Mouse (Mus musculus) embryonic fibroblast, embryonic 13.5 days (primary cell): Measurements from ENCODE around the gene Spin2d. TPM values are rescaled to one million over a fixed set of nuclear protein-coding genes. Genes with fewer than 3 reads are reported as not detected.
"Not testable (repeated sequence)": the region's sequence is repeated elsewhere in the genome, so short reads cannot be mapped to it uniquely, and the experiment has no call there.

Experiments used
- H3K27ac ChIP-seq: 2 replicates; pipeline ENCODE4 v1.5.1; 2012; ENCODE audit warnings: low read length, control low read depth, inconsistent platforms; ENCODE audit not compliant: insufficient read depth
- H3K4me1 ChIP-seq: 2 replicates; pipeline ENCODE4 v1.6.1; 2011; ENCODE audit warnings: low read length; ENCODE audit not compliant: control insufficient read depth, insufficient read depth
- H3K4me3 ChIP-seq: 2 replicates; pipeline ENCODE4 v1.5.1; 2011; ENCODE audit warnings: mild to moderate bottlenecking, control low read depth, low read length; ENCODE audit not compliant: insufficient read depth
- CTCF ChIP-seq: IDR thresholded peaks from 2 replicates; pipeline ENCODE4 v1.5.1; 2011; ENCODE audit warnings: mild to moderate bottlenecking, control low read depth, low read length, moderate library complexity, borderline replicate concordance; ENCODE audit not compliant: insufficient read depth
- POLR2A ChIP-seq: IDR thresholded peaks from 2 replicates; pipeline ENCODE4 v1.6.1; 2011; ENCODE audit warnings: low read depth, mild to moderate bottlenecking, control low read depth, low read length, moderate library complexity
- polyA plus RNA-seq: library from polyadenylated mRNA; stranded (reverse); fragments of >200 nt; gene quantifications from 2 replicates; pipeline ENCODE4 v1.2.4, GENCODE M21; 2011; ENCODE audit warnings: low read depth; ENCODE audit not compliant: missing spikeins, insufficient read length

Gene Spin2d
- not detected in 2 replicates for polyA plus RNA-seq

DNA sequence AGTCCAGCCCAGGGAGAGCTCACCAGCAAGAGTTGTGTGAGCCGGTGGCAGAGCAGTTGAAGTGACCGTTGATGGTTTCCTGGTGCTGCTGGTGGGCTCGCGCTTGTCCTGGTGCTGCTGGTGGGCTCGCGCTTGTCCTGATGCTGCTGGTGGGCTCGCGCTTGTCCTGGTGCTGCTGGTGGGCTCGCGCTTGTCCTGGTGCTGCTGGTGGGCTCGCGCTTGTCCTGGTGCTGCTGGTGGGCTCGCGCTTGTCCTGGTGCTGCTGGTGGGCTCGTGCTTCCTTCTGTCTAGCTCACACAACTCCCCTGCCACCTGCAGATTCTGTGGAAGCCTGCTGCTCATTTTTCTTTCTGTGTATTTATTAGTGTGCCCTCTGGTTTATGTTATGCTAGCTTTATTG, at the start of gene Spin2d:
Gene Spin2d (minus strand): TSS at position 101 of the 400 bp plus-strand sequence.
- not testable (repeated sequence) for H3K4me3 ChIP-seq, H3K27ac ChIP-seq, H3K4me1 ChIP-seq

DNA sequence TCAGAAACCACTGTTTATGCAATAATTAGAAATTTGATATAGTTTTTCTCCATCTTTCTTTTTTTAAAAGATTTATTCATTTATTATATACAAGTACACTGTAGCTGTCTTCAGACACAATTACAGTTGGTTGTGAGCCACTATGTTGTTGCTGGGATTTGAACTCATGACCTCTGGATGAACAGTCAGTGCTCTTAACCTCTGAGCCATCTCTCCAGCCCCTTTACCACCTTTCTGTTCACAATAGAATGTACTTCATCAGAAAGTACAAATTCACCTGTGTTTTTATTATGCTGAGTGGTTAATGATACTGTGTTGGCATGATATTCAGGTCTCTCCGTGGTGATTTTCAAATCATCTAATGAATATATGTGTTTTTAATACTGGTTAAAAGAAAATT, 48.6 kb upstream of the Spin2d start:
- TF ChIP-seq POLR2A (no peak), CTCF (no peak)
- Histone ChIP-seq H3K27ac (no peak overlapping the region), H3K4me1 (no peaks in the 10 kb centered on the region), H3K4me3 (no peak overlapping the region)

DNA sequence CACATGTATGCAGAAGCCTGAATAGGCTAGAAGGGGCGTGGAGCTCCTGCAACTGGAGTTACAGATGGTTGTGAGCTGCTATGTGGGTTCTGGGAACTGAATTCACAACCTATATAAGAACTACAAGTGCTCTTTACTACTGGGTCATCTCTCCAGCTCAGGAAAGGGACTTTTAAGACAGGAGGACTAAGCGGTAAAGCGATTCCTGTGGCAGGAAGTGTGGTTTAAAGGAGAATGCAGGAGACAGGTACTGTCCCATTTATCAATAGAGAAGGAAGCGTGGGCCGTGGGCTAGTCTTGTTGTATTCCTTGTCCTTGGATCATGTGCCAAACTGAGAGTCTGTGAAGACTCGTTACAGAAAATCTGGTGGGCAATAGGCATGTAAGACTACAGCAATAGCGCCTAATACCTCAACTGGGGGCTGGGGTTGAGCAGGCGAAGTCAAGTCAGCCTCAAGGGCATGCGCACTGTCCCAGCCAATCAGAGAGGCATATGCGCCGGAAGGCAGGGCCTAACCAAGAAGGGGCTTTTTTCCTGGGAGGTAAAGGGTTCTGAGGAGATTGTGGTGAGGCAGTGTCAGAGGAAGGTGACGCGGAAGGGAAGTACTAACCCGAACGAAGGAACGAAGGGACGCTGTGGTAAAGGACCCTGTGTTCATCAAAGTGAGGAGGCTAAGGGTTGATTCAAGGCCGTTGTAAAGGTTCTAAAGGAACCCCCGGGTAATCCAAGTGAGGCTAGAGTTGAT, 37.2 kb upstream of the Spin2d start, which contains the start of gene Xlr4b:
Gene Xlr4b (plus strand): TSS at position 515 of the 746 bp plus-strand sequence.
- H3K27ac ChIP-seq, H3K4me1 ChIP-seq, H3K4me3 ChIP-seq: not testable (repeated sequence)

DNA sequence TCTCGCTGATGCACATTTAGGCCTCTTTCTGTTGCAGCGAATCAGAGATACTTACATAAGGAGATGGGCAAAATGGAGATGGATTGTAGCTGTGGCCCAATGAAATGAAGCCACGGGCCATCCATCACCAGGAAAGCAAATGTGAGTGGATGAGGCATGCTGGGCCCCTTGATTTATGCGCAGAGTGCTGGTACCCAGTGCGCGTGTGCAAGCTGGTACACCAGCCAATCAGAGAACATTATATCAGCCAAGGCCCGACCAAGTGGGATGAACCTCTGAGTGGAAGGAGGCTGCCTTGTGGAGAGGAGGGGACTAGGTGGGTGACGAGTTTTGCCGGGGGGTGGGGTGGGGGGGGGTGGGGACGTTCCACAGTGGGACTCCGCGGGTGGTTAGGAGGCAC, 15.1 kb upstream of the Spin2d start, which contains the start of gene Xlr3b:
Gene Xlr3b (plus strand): TSS at position 274 of the 400 bp plus-strand sequence.
- H3K27ac ChIP-seq, H3K4me3 ChIP-seq, H3K4me1 ChIP-seq: not testable (repeated sequence)

DNA sequence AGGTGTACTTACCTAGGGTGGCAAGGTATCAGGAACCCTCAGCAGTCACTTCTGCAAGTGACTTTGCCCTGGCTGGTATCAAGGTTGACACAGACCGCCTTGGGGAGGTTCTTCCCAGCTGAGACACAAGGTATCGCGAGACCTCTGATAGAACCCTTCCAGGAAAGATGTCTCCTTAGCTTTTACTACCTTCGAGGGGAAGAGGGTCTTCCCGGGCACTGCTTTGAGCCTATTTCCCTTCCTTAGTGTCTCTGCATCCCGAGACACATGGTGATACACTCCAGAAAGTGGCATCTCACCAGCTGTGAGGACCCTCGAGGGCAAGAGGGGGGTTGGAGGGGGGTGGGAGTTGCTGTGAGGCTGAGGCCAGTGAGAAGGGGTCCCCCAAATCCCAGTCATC, 27.4 kb downstream of the Spin2d start, which contains the start of gene DXBay18:
Gene DXBay18 (minus strand): TSS at position 101 of the 400 bp plus-strand sequence.
- H3K27ac ChIP-seq, H3K4me3 ChIP-seq, H3K4me1 ChIP-seq: not testable (repeated sequence)

DNA sequence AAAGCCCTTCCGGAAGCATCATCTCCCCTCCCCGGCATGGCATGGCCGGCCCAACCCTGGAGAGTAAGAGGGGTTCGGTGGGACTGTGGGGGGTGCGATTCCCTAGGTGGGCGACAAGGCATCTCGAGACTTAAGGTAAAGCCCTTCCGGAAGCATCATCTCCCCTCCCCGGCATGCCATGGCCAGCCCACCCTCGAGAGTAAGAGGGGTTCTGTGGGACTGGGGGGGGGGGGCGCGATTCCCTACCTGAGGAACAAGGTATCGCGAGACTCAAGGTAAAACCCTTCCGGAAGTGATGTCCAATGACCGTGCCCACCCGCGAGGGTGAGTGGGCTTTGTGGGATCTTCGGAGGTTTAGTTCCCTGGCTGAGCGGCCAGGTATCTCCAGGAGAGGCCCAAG, 28.3 kb downstream of the Spin2d start, which contains the start of gene Xlr5b:
Gene Xlr5b (plus strand): TSS at position 301 of the 400 bp plus-strand sequence.
- not testable (repeated sequence) for H3K27ac ChIP-seq, H3K4me3 ChIP-seq, H3K4me1 ChIP-seq

DNA sequence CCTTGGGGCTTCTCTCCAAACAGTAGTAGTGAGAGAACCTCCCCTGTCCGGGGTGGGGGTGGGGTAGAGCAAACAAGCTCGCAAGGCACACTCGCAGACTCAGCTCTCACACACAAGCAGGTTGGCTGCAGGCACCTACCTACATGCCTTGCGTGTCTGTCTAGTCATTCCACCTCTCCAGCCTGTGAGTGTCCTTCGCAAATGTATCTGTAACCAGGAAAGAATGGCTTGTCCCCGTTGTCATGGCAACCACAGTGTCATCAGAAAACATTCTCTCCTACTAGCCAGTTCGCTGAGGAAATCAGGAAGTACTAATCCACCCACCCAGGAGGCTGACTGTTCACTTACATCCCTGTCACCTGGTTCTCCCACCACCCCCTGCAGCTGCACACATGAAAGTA, 33.6 kb downstream of the Spin2d start:
- H3K27ac ChIP-seq, H3K4me3 ChIP-seq, H3K4me1 ChIP-seq: not testable (repeated sequence)

Other genes with a start within 250 kb of the Spin2d start
- 0.78 and 2.7 TPM in 2 replicates for gene Zfp185, start 189.7 kb downstream of the Spin2d start, polyA plus RNA-seq
- gene Pnma5, start 139.9 kb downstream of the Spin2d start, polyA plus RNA-seq = not detected in 2 replicates
- gene Pnma3, start 112.2 kb downstream of the Spin2d start, polyA plus RNA-seq = not detected in 2 replicates
- gene Xlr4a, start 94.5 kb downstream of the Spin2d start, polyA plus RNA-seq = not detected in 2 replicates
- gene Xlr3a, start 79.9 kb downstream of the Spin2d start, polyA plus RNA-seq = 0.67 TPM in 1 of 2 replicates, not detected in the other
- not detected in 2 replicates for gene Gm14685, start 59.9 kb downstream of the Spin2d start, polyA plus RNA-seq
- not detected in 2 replicates for gene Xlr5b, start 28.2 kb downstream of the Spin2d start, polyA plus RNA-seq
- not detected in 2 replicates for gene DXBay18, start 27.5 kb downstream of the Spin2d start, polyA plus RNA-seq
- gene Xlr3b, start 15.2 kb upstream of the Spin2d start, polyA plus RNA-seq = 2.5 and 2.9 TPM in 2 replicates
- gene Xlr4b, start 37.3 kb upstream of the Spin2d start, polyA plus RNA-seq = not detected in 2 replicates
- gene F8a, start 51.3 kb upstream of the Spin2d start, polyA plus RNA-seq = 2.8 and 4.0 TPM in 2 replicates
- not detected in 2 replicates for gene Xlr4c, start 66.1 kb upstream of the Spin2d start, polyA plus RNA-seq
- not detected in 2 replicates for gene Xlr3c, start 88.4 kb upstream of the Spin2d start, polyA plus RNA-seq
- not detected in 2 replicates for gene Xlr5a, start 116.0 kb upstream of the Spin2d start, polyA plus RNA-seq
- not detected in 2 replicates for gene Xlr5c, start 116.0 kb upstream of the Spin2d start, polyA plus RNA-seq
- gene Gm45015, start 159.9 kb upstream of the Spin2d start, polyA plus RNA-seq = not detected in 2 replicates
- 35.4 and 42.6 TPM in 2 replicates for gene Zfp275, start 165.6 kb upstream of the Spin2d start, polyA plus RNA-seq
- not detected in 2 replicates for gene Gm18336, start 221.7 kb upstream of the Spin2d start, polyA plus RNA-seq
- not detected in 2 replicates for gene Zfp92, start 234.1 kb upstream of the Spin2d start, polyA plus RNA-seq